Mouse (Mus musculus) kidney, adult 2 months (tissue): ENCODE measurements around the gene Hist1h1b.

Experiments
- CTCF ChIP-seq: fragments of 200-500 bp; conservative IDR thresholded peaks from 2 replicates; pipeline ENCODE4 v1.5.1; 2011; ENCODE audit warnings: low read depth, mild to moderate bottlenecking, control low read depth, low read length, moderate library complexity, mixed read lengths; ENCODE audit not compliant: insufficient read depth, insufficient read length
- POLR2A ChIP-seq: fragments of 200-500 bp; IDR thresholded peaks from one replicate; pipeline ENCODE4 v1.6.1; 2011; ENCODE audit warnings: low read depth, low read length, control low read depth

- TF ChIP-seq POLR2A (no peak), CTCF (no peak)
Observed at GRCm38 (mm10) chr13:21733466-21733865, 47.0 kb downstream of the Hist1h1b start.
